Mouse (Mus musculus) thymus, postnatal 10 days (tissue): Measurements from ENCODE around the gene Nav2.

Experiments used
- DNase-seq, 2 experiments: peaks; one replicate each; pipeline ENCODE4 v3.0.0; 2021; ENCODE audit warnings: low spot score in 2 of 2

Nav2 gene

GRCm38 (mm10) chr7:49204856-49205255 is 296.3 kb downstream of the Nav2 start:
- no peak for DNase-seq

- no peak for DNase-seq
Measured at GRCm38 (mm10) chr7:49205551-49205950, 297.0 kb downstream of the Nav2 start.

GRCm38 (mm10) chr7:49206775-49207676 is 298.5 kb downstream of the Nav2 start:
- DNase-seq = no peak

GRCm38 (mm10) chr7:49209526-49209925 is 301.0 kb downstream of the Nav2 start:
- DNase-seq = no peak

- DNase-seq = no peak
Measured at GRCm38 (mm10) chr7:49210721-49211120, 302.2 kb downstream of the Nav2 start.

GRCm38 (mm10) chr7:49213011-49213410 is 304.5 kb downstream of the Nav2 start:
- no peak for DNase-seq

GRCm38 (mm10) chr7:49217786-49218185 is 309.3 kb downstream of the Nav2 start:
- no peak for DNase-seq

GRCm38 (mm10) chr7:49225741-49226140 is 317.2 kb downstream of the Nav2 start:
- DNase-seq = no peak

GRCm38 (mm10) chr7:49232969-49233368 is 324.5 kb downstream of the Nav2 start:
- no peak for DNase-seq

- no peak for DNase-seq
Measured at GRCm38 (mm10) chr7:49234288-49234687, 325.8 kb downstream of the Nav2 start.

GRCm38 (mm10) chr7:49235271-49235681 is 326.8 kb downstream of the Nav2 start:
- no peak for DNase-seq

- DNase-seq = no peak
Measured at GRCm38 (mm10) chr7:49235821-49236220, 327.3 kb downstream of the Nav2 start.

GRCm38 (mm10) chr7:49240461-49240860 is 331.9 kb downstream of the Nav2 start:
- DNase-seq = no peak

GRCm38 (mm10) chr7:49241229-49241751 is 332.8 kb downstream of the Nav2 start:
- no peak for DNase-seq

GRCm38 (mm10) chr7:49242261-49242660 is 333.7 kb downstream of the Nav2 start:
- DNase-seq = no peak

- DNase-seq = no peak
Measured at GRCm38 (mm10) chr7:49243079-49243478, 334.6 kb downstream of the Nav2 start.

- DNase-seq = peak; percentile 70 to 84
Measured at GRCm38 (mm10) chr7:49245537-49246239, 337.2 kb downstream of the Nav2 start.

- DNase-seq = no peak
Measured at GRCm38 (mm10) chr7:49246240-49246578, 337.7 kb downstream of the Nav2 start.

GRCm38 (mm10) chr7:49246584-49247481 is 338.3 kb downstream of the Nav2 start:
- DNase-seq = peak; percentile 21 to 25

GRCm38 (mm10) chr7:49247744-49248331 is 339.3 kb downstream of the Nav2 start:
- no peak for DNase-seq

- no peak for DNase-seq
Measured at GRCm38 (mm10) chr7:49248333-49249086, 340.0 kb downstream of the Nav2 start.
